Mouse (Mus musculus) midbrain, postnatal 0 days (tissue): ENCODE measurements around the gene Il17f. TPM values are rescaled to one million over a fixed set of nuclear protein-coding genes. Genes with fewer than 3 reads are reported as not detected.
"Not testable (repeated sequence)": the region's sequence is repeated elsewhere in the genome, so short reads cannot be mapped to it uniquely, and the experiment has no call there.

Experiments used
- ATAC-seq: fragments of 200-750 bp; cut with Nextera tagmentation; 2 replicates; pipeline ENCODE4 v1.8.0; 2017; ENCODE audit warnings: moderate number of reproducible peaks, mild to moderate bottlenecking, moderate TSS enrichment, moderate library complexity; ENCODE audit not compliant: low FRiP score
- DNase-seq: peaks from one replicate; pipeline ENCODE4 v3.0.0-alpha.2; 2015; ENCODE audit warnings: low spot score
- H3K27ac ChIP-seq: fragments of 300-500 bp; sonication (generic); 2 replicates; pipeline ENCODE4 v1.5.1; 2014; ENCODE audit warnings: low read depth, mild to moderate bottlenecking, low read length, mixed read lengths
- H3K27me3 ChIP-seq: fragments of 300-500 bp; sonication (generic); 2 replicates; pipeline ENCODE4 v1.6.1; 2014; ENCODE audit warnings: low read length, control low read depth, mixed read lengths; ENCODE audit not compliant: insufficient read depth
- H3K36me3 ChIP-seq: fragments of 300-500 bp; sonication (generic); 2 replicates; pipeline ENCODE4 v1.6.1; 2014; ENCODE audit warnings: low read length, control low read depth, mixed read lengths; ENCODE audit not compliant: insufficient read depth
- H3K4me1 ChIP-seq: fragments of 300-500 bp; sonication (generic); 2 replicates; pipeline ENCODE4 v1.6.1; 2014; ENCODE audit warnings: mild to moderate bottlenecking, control low read depth, antibody characterized with exemption, low read length, mixed read lengths; ENCODE audit not compliant: insufficient read depth
- H3K4me2 ChIP-seq: fragments of 300-500 bp; sonication (generic); 2 replicates; pipeline ENCODE4 v1.6.1; 2014; ENCODE audit warnings: low read depth, mild to moderate bottlenecking, low read length, mixed read lengths; ENCODE audit not compliant: poor library complexity, severe bottlenecking
- H3K4me3 ChIP-seq: fragments of 300-500 bp; sonication (generic); 2 replicates; pipeline ENCODE4 v1.5.1; 2014; ENCODE audit warnings: low read depth, mild to moderate bottlenecking, low read length, moderate library complexity
- H3K9ac ChIP-seq: fragments of 300-500 bp; sonication (generic); replicated peaks from 2 replicates; pipeline ENCODE4 v1.6.1; 2014; ENCODE audit warnings: mild to moderate bottlenecking, low read length, moderate library complexity, mixed read lengths; ENCODE audit not compliant: poor library complexity, severe bottlenecking
- H3K9me3 ChIP-seq: fragments of 300-500 bp; sonication (generic); 2 replicates; pipeline ENCODE4 v1.6.1; 2016; ENCODE audit warnings: low read length, control low read depth
- CTCF ChIP-seq: IDR thresholded peaks from 2 replicates; pipeline ENCODE4 v1.5.1; 2016; ENCODE audit warnings: antibody characterized with exemption, mild to moderate bottlenecking
- WGBS: fragments of 180-500 bp; shearing (Covaris S2); extraction: QIAGEN DNeasy Blood & Tissue Kit; methylation state at CpG from one replicate; pipeline ENCODE4 v1.1.7; 2014; 5-methylcytosine and 5-hydroxymethylcytosine counted together
- polyA plus RNA-seq: library from polyadenylated mRNA; unstranded; fragments of >200 nt; fragmentation: Nextera tagmentation; extraction: Ambion mirVana; gene quantifications from 2 replicates; pipeline ENCODE4 v1.2.1, GENCODE M21; 2015
- total RNA-seq: library from RNA; depleted of rRNA; stranded (reverse); fragments of >200 nt; gene quantifications from 2 replicates; pipeline ENCODE4 v1.2.3, GENCODE M21; 2014

Il17f gene
- total and polyA plus RNA-seq, 2 experiments from 2014 or later, result 0.38 TPM; not detected in 1

- 92% methylated on average over 5 of the region's 5 CpGs for WGBS
- Histone ChIP-seq H3K4me3 (no peak overlapping the region), H3K4me1 (no peaks in the 10 kb centered on the region), H3K27ac (no peak overlapping the region), H3K27me3 (no peaks in the 10 kb centered on the region), H3K9me3 (no peaks in the 10 kb centered on the region), H3K9ac (no peak overlapping the region), H3K36me3 (no peaks in the 10 kb centered on the region), H3K4me2 (no peak overlapping the region)
- DNase-seq (no peak), ATAC-seq (no peak)
- no peak for TF ChIP-seq CTCF
Measured at GRCm38 (mm10) chr1:20795178-20795577, 4.8 kb upstream of the Il17f start.

- no peak for DNase-seq
- TF ChIP-seq CTCF, result no peak
- no peaks in the 10 kb centered on the region for H3K9me3 ChIP-seq
- H3K9ac ChIP-seq, result no peak overlapping the region
- no peak for ATAC-seq
- WGBS, result 95% methylated on average over 4 of the region's 4 CpGs
- no peaks in the 10 kb centered on the region for H3K36me3 ChIP-seq
- no peak overlapping the region for H3K4me3 ChIP-seq
- no peaks in the 10 kb centered on the region for H3K27me3 ChIP-seq
- H3K27ac ChIP-seq, result no peak overlapping the region
- no peak overlapping the region for H3K4me2 ChIP-seq
- no peaks in the 10 kb centered on the region for H3K4me1 ChIP-seq
Measured at GRCm38 (mm10) chr1:20794760-20795159, 4.3 kb upstream of the Il17f start.

GRCm38 (mm10) chr1:20791414-20791813 lies 997 bp upstream of the Il17f start:
- WGBS, result 77% methylated on average over 7 of the region's 7 CpGs
- ATAC-seq, result no peak
- H3K9me3 ChIP-seq, result no peaks in the 10 kb centered on the region
- H3K4me1 ChIP-seq, result no peaks in the 10 kb centered on the region
- no peak overlapping the region for H3K9ac ChIP-seq
- no peak overlapping the region for H3K4me2 ChIP-seq
- H3K27ac ChIP-seq, result no peak overlapping the region
- H3K4me3 ChIP-seq, result no peak overlapping the region
- no peaks in the 10 kb centered on the region for H3K27me3 ChIP-seq
- TF ChIP-seq CTCF, result no peak
- no peaks in the 10 kb centered on the region for H3K36me3 ChIP-seq
- no peak for DNase-seq

GRCm38 (mm10) chr1:20788419-20788818 lies 2.0 kb downstream of the Il17f start:
- no peak overlapping the region for H3K27ac ChIP-seq
- H3K4me2 ChIP-seq, result no peak overlapping the region
- no peak for ATAC-seq
- H3K27me3 ChIP-seq, result no peaks in the 10 kb centered on the region
- no peaks in the 10 kb centered on the region for H3K9me3 ChIP-seq
- no peak overlapping the region for H3K9ac ChIP-seq
- no peak for DNase-seq
- H3K4me1 ChIP-seq, result no peaks in the 10 kb centered on the region
- no peak overlapping the region for H3K4me3 ChIP-seq
- TF ChIP-seq CTCF, result no peak
- 57% methylated on average over 10 of the region's 10 CpGs for WGBS
- H3K36me3 ChIP-seq, result no peaks in the 10 kb centered on the region

GRCm38 (mm10) chr1:20787046-20787445 lies 3.4 kb downstream of the Il17f start:
- no peak for ATAC-seq
- 52% methylated on average over 8 of the region's 8 CpGs for WGBS
- no peaks in the 10 kb centered on the region for H3K36me3 ChIP-seq
- TF ChIP-seq CTCF, result no peak
- H3K9me3 ChIP-seq, result no peaks in the 10 kb centered on the region
- H3K9ac ChIP-seq, result no peak overlapping the region
- no peak for DNase-seq
- H3K4me1 ChIP-seq, result no peaks in the 10 kb centered on the region
- H3K27ac ChIP-seq, result no peak overlapping the region
- no peak overlapping the region for H3K4me3 ChIP-seq
- H3K4me2 ChIP-seq, result no peak overlapping the region
- H3K27me3 ChIP-seq, result no peaks in the 10 kb centered on the region

- ATAC-seq, result no peak
- no peaks in the 10 kb centered on the region for H3K4me1 ChIP-seq
- no peak overlapping the region for H3K4me3 ChIP-seq
- no peaks in the 10 kb centered on the region for H3K36me3 ChIP-seq
- H3K9me3 ChIP-seq, result no peaks in the 10 kb centered on the region
- WGBS, result 80% methylated on average over 2 of the region's 2 CpGs
- H3K4me2 ChIP-seq, result no peak overlapping the region
- H3K9ac ChIP-seq, result no peak overlapping the region
- H3K27ac ChIP-seq, result no peak overlapping the region
- no peak for DNase-seq
- TF ChIP-seq CTCF, result no peak
- H3K27me3 ChIP-seq, result no peaks in the 10 kb centered on the region
Measured at GRCm38 (mm10) chr1:20778366-20778765, 12.1 kb downstream of the Il17f start.

- not testable (repeated sequence) for H3K9ac ChIP-seq, H3K4me1 ChIP-seq, H3K27me3 ChIP-seq, H3K27ac ChIP-seq, ATAC-seq, DNase-seq, H3K9me3 ChIP-seq, H3K4me2 ChIP-seq, H3K4me3 ChIP-seq, H3K36me3 ChIP-seq
- WGBS, result 84% methylated on average over 4 of the region's 4 CpGs
Measured at GRCm38 (mm10) chr1:20774026-20774730, 16.2 kb downstream of the Il17f start.
